Mouse (Mus musculus) heart, embryonic 13.5 days (tissue): ENCODE data around the gene Gpr153. TPM values are rescaled to one million over a fixed set of nuclear protein-coding genes. Genes with fewer than 3 reads are reported as not detected.
A peak's percentile ranks its signal among the peaks of the same experiment; 100 is the strongest.

Source experiments
- ATAC-seq: fragments of 200-750 bp; cut with Nextera tagmentation; 2 replicates; pipeline ENCODE4 v1.8.0; 2017; ENCODE audit warnings: moderate TSS enrichment; ENCODE audit not compliant: insufficient number of reproducible peaks, low FRiP score, low TSS enrichment; ENCODE audit errors: extremely low read depth
- H3K27ac ChIP-seq: fragments of 300-500 bp; sonication (generic); replicated peaks from 2 replicates; pipeline ENCODE4 v1.5.1; 2015; ENCODE audit warnings: moderate library complexity, mild to moderate bottlenecking, inconsistent platforms
- H3K27me3 ChIP-seq: fragments of 300-500 bp; sonication (generic); replicated peaks from 2 replicates; pipeline ENCODE4 v1.6.1; 2015; ENCODE audit warnings: mild to moderate bottlenecking, inconsistent platforms
- H3K36me3 ChIP-seq: fragments of 300-500 bp; sonication (generic); 2 replicates; pipeline ENCODE4 v1.6.1; 2015; ENCODE audit warnings: mild to moderate bottlenecking, inconsistent platforms
- H3K4me1 ChIP-seq: fragments of 300-500 bp; sonication (generic); 2 replicates; pipeline ENCODE4 v1.6.1; 2015; ENCODE audit warnings: inconsistent platforms
- H3K4me2 ChIP-seq: fragments of 300-500 bp; sonication (generic); 2 replicates; pipeline ENCODE4 v1.6.1; 2015; ENCODE audit warnings: inconsistent platforms, mild to moderate bottlenecking, moderate library complexity
- H3K4me3 ChIP-seq: fragments of 300-500 bp; sonication (generic); 2 replicates; pipeline ENCODE4 v1.5.1; 2015; ENCODE audit warnings: moderate library complexity, mild to moderate bottlenecking, inconsistent platforms
- H3K9ac ChIP-seq: fragments of 300-500 bp; sonication (generic); 2 replicates; pipeline ENCODE4 v1.6.1; 2015; ENCODE audit warnings: inconsistent platforms, mild to moderate bottlenecking, moderate library complexity
- H3K9me3 ChIP-seq: fragments of 300-500 bp; sonication (generic); 2 replicates; pipeline ENCODE4 v1.6.1; 2016; ENCODE audit warnings: inconsistent platforms
- whole genome bisulfite sequencing: fragments of 180-500 bp; shearing (Covaris S2); methylation state at CpG from one replicate; pipeline ENCODE4 v1.1.7; 2015; ENCODE audit warnings: mixed read lengths; 5-methylcytosine and 5-hydroxymethylcytosine counted together
- polyA plus RNA-seq: library from polyadenylated mRNA; unstranded; fragments of >200 nt; fragmentation: Nextera tagmentation; extraction: Ambion mirVana; gene quantifications from 2 replicates; pipeline ENCODE4 v1.2.1, GENCODE M21; 2015

Gpr153 gene
- polyA plus RNA-seq, 1 experiment from 2014 or later = 9.6 TPM

GRCm38 (mm10) chr4:152300375-152300774 is 26.3 kb downstream of the Gpr153 start:
- ATAC-seq = no peak
- no peak overlapping the region for H3K4me3 ChIP-seq
- WGBS = 88% methylated on average over 8 of the region's 8 CpGs
- no peaks in the 10 kb centered on the region for H3K27me3 ChIP-seq
- H3K9me3 ChIP-seq = no peaks in the 10 kb centered on the region
- H3K4me2 ChIP-seq = no peak overlapping the region
- H3K4me1 ChIP-seq = peaks cover 25% of the 10 kb centered on the region
- H3K36me3 ChIP-seq = peaks cover 60% of the 10 kb centered on the region
- no peak overlapping the region for H3K9ac ChIP-seq
- no peak overlapping the region for H3K27ac ChIP-seq

DNA sequence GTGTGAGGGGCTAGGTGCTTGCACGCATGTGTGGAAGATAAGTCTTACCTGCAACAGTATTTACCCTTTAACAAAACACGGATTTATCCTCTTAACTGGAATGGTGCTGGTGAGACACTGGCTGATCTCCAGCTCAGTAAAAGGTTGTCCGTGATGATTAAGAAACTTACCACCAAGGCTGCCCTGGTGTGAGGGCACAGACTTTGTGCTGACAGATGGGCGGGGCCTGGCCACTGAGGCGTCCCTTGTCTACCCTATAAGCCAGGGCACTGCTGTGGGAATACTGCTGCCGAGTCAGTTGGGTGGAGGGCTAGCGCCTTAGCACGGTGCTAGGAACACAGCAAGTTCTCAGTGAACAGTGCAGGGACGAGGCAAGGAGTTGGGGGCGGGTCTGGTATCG is 28.0 kb downstream of the Gpr153 start:
- Histone ChIP-seq H3K36me3 (peaks cover 75% of the 10 kb centered on the region), H3K4me1 (peaks cover 14% of the 10 kb centered on the region), H3K4me3 (no peak overlapping the region), H3K27ac (no peak overlapping the region), H3K27me3 (no peaks in the 10 kb centered on the region), H3K9ac (0 out of 2 replicates have a peak overlapping the region, but pooled peaks have one; percentile 19), H3K4me2 (no peak overlapping the region), H3K9me3 (no peaks in the 10 kb centered on the region)
- WGBS = 74% methylated on average over 11 of the region's 11 CpGs
- no peak for ATAC-seq

DNA sequence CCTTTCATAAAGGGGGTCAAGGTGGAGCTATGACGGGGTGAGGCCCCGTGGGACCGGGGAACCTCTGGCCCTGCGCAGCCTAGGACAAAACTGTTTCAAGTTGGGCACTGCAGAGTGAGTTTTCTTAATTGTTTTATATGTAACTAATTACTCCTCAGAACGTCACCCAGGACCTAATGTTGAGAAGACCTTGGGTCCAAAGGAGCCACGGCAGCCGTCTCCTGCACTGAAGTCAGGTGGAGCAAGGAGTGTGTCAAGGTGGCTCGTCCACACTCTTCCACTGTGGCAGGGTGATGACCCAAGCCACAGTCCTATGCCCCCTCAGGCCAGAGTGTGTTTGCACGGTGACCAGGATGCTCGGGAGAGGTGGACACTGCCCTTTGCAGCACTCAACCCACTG is 29.1 kb downstream of the Gpr153 start:
- peaks cover 87% of the 10 kb centered on the region for H3K36me3 ChIP-seq

DNA sequence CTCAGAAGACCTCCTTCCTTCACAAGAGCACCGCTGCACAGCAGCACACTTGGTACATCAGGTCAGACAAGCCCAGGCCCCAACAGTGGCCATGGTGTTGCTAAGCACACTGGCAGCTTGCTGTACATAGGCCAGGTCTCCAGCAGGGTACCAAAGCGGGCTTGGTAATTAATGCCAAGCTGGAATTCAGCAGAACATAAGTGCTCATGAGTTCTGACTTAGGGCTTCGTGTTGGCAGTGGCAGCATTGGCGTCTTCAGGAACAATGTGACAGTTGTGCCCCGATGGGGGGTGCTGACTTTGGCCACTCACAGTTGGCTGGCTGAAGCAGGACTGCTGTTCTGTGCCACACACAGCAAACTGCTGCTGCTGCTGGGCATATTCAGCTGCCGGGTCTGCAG is 30.7 kb downstream of the Gpr153 start:
- Histone ChIP-seq H3K4me1 (no peaks in the 10 kb centered on the region), H3K36me3 (peaks cover 98% of the 10 kb centered on the region)

More for the DNA sequence above, 29.1 kb downstream of the Gpr153 start:
- H3K4me1 ChIP-seq = peaks cover 9% of the 10 kb centered on the region
- no peaks in the 10 kb centered on the region for H3K9me3 ChIP-seq
- 90% methylated on average over 10 of the region's 10 CpGs for WGBS
- no peak overlapping the region for H3K4me2 ChIP-seq
- no peak overlapping the region for H3K27ac ChIP-seq
- H3K9ac ChIP-seq = no peak overlapping the region
- no peak overlapping the region for H3K4me3 ChIP-seq
- ATAC-seq = no peak
- no peaks in the 10 kb centered on the region for H3K27me3 ChIP-seq

DNA sequence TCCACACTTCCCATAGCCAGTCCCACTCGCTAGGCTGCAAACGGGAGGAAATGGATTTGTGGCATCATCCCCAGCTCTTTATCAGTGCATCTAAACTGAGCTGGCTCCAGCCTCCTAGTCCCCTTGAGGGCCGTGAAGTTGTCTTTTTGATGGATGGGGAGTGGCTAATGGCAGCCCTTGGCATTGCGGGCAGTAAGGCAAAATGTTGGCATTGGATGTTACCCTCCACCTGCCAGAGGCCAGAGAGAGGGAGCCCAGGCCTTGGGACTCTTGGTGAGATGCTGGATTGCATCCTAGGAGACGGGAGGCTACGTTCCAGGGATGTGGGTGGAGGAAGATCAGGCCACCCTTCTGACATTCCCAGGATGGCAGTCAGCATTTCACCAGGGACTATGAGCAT is 32.0 kb downstream of the Gpr153 start:
- peaks cover 12% of the 10 kb centered on the region for H3K27me3 ChIP-seq
- H3K9me3 ChIP-seq = no peaks in the 10 kb centered on the region
- no peak overlapping the region for H3K9ac ChIP-seq
- no peak for ATAC-seq
- H3K36me3 ChIP-seq = peaks cover 98% of the 10 kb centered on the region
- H3K4me2 ChIP-seq = no peak overlapping the region
- no peaks in the 10 kb centered on the region for H3K4me1 ChIP-seq
- WGBS = 73% methylated on average over 6 of the region's 6 CpGs
- H3K4me3 ChIP-seq = no peak overlapping the region
- H3K27ac ChIP-seq = no peak overlapping the region

More for the DNA sequence above, 30.7 kb downstream of the Gpr153 start:
- H3K27me3 ChIP-seq = no peaks in the 10 kb centered on the region
- no peak overlapping the region for H3K9ac ChIP-seq
- no peak overlapping the region for H3K4me3 ChIP-seq
- ATAC-seq = no peak
- H3K9me3 ChIP-seq = no peaks in the 10 kb centered on the region
- 89% methylated on average over 6 of the region's 6 CpGs for whole genome bisulfite sequencing
- no peak overlapping the region for H3K27ac ChIP-seq
- no peak overlapping the region for H3K4me2 ChIP-seq

DNA sequence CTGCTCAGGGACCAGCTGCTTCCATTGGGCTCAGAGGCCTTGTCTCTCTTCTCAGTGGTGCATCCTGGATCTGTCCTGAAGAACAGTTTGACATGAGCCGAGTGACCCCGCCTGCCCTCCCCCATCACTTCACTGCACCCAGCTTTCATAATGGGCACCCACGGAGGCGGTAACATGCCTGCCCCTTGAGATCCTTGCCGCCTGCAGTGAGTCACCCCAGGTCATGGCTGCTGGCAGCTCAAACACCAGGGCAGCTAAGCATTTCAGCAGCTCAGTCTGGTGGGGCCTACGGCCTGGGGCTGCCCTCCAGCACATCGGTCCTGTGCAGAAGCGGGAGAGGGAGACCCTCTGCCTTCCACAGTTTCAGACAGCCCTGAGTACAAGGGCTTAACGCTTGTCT is 33.5 kb downstream of the Gpr153 start:
- peaks cover 27% of the 10 kb centered on the region for H3K27me3 ChIP-seq
- H3K9me3 ChIP-seq = no peaks in the 10 kb centered on the region
- peaks cover 7% of the 10 kb centered on the region for H3K4me1 ChIP-seq
- 82% methylated on average over 9 of the region's 9 CpGs for WGBS
- H3K4me3 ChIP-seq = no peak overlapping the region
- ATAC-seq = no peak
- peaks cover 96% of the 10 kb centered on the region for H3K36me3 ChIP-seq
- no peak overlapping the region for H3K27ac ChIP-seq
- H3K9ac ChIP-seq = no peak overlapping the region
- no peak overlapping the region for H3K4me2 ChIP-seq

DNA sequence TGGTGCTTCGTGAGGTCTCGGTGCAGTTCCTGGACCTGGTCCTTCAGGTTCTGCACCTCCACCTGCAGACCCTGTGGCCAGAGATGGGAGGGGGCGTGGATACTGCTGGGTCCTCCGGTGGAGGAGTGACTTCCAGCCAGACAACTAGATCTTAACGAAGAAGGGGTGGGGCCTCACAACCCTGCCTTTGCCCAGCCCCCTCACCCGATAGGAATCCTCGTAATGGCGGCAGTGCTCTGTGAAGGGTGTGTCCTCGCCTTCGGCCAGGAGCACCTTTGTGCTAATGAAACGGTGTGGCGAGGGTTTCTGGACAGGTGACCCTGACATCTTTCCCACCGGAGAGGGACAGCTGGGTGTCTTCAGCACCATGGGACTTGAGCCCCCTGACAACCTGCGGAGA is 38.2 kb downstream of the Gpr153 start:
- peaks cover 56% of the 10 kb centered on the region for H3K36me3 ChIP-seq
- H3K27me3 ChIP-seq = peaks cover 71% of the 10 kb centered on the region
- no peaks in the 10 kb centered on the region for H3K9me3 ChIP-seq
- ATAC-seq = no peak
- peaks cover 47% of the 10 kb centered on the region for H3K4me1 ChIP-seq
- 22% methylated on average over 14 of the region's 14 CpGs for WGBS
- H3K4me2 ChIP-seq = peak overlapping the region; percentile 74
- peak overlapping the region; percentile 47; the same call in 1 of the 2 replicates for H3K4me3 ChIP-seq
- no peak overlapping the region for H3K9ac ChIP-seq
- H3K27ac ChIP-seq = no peak overlapping the region

- 2% methylated on average over 29 of the region's 29 CpGs for WGBS
- Histone ChIP-seq H3K4me2 (peak overlapping the region; percentile 74), H3K4me3 (peak overlapping the region; percentile 47), H3K27me3 (peaks cover 74% of the 10 kb centered on the region), H3K27ac (no peak overlapping the region), H3K36me3 (peaks cover 45% of the 10 kb centered on the region), H3K4me1 (peaks cover 51% of the 10 kb centered on the region), H3K9ac (peak overlapping the region; percentile 71), H3K9me3 (no peaks in the 10 kb centered on the region)
- no peak for ATAC-seq
These were observed 39.2 kb downstream of the Gpr153 start for GRCm38 (mm10) chr4:152313211-152313632.

GRCm38 (mm10) chr4:152313934-152314333 is 39.9 kb downstream of the Gpr153 start:
- H3K9me3 ChIP-seq = no peaks in the 10 kb centered on the region
- peaks cover 77% of the 10 kb centered on the region for H3K27me3 ChIP-seq
- ATAC-seq = no peak
- H3K9ac ChIP-seq = no peak overlapping the region; the same call in 1 of the 2 replicates
- peaks cover 58% of the 10 kb centered on the region for H3K4me1 ChIP-seq
- no peak overlapping the region for H3K4me3 ChIP-seq
- peaks cover 38% of the 10 kb centered on the region for H3K36me3 ChIP-seq
- no peak overlapping the region for H3K27ac ChIP-seq
- peak overlapping the region; percentile 74 for H3K4me2 ChIP-seq

DNA sequence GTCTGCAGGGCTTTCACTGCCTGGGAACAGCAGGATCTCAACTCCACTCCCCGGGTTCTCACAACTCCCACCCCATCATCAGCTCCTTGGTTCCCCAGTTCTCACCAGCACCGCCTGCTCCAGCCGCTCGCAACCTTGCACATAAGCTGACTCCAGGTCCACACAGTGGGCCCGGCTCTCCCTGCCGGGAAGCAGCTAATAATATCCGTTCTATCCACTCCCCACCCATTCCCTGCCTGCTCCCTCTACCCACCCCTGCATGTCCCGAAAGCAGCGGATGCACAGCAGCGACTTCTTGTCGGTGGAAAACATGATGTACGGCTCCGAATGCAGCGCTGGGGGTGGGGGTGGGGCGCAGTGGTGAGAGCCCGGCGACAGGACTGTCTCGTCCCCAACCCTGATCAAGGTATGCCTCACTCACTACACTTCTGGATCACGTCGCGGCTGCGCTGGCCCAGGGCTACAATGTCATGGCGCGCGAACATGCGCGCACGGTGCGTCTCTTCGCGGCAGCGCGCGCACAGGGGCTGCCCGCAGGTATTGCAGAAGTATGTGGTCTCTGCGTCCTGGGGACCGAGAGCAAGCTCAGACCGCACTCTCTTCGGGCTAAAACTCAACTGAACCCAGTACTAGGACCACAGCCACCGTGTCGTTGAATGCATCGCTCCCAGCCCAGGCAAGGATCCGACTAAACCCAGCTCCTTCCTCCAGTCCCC is 41.6 kb downstream of the Gpr153 start:
- H3K4me1 ChIP-seq = peaks cover 59% of the 10 kb centered on the region

GRCm38 (mm10) chr4:152317631-152318033 is 43.6 kb downstream of the Gpr153 start:
- Histone ChIP-seq H3K9ac (peak overlapping the region; percentile 81), H3K9me3 (no peaks in the 10 kb centered on the region), H3K27me3 (peaks cover 49% of the 10 kb centered on the region), H3K4me2 (peak overlapping the region; percentile 80), H3K4me3 (peak overlapping the region; percentile 56), H3K4me1 (peaks cover 52% of the 10 kb centered on the region), H3K36me3 (0 out of 2 replicates have a peak, but pooled peaks cover 3% of the 10 kb centered on the region), H3K27ac (peak overlapping the region; percentile 98)
- 36% methylated on average over 6 of the region's 6 CpGs for WGBS
- ATAC-seq = no peak; the same call in 1 of the 2 replicates

More for the DNA sequence above, 41.6 kb downstream of the Gpr153 start:
- ATAC-seq = no peak
- H3K9ac ChIP-seq = peak overlapping the region; percentile 68
- H3K36me3 ChIP-seq = peaks cover 21% of the 10 kb centered on the region
- peaks cover 68% of the 10 kb centered on the region for H3K27me3 ChIP-seq
- H3K4me3 ChIP-seq = peak overlapping the region; percentile 56
- WGBS = 2% methylated on average over 43 of the region's 43 CpGs
- peak overlapping the region; percentile 80 for H3K4me2 ChIP-seq
- no peaks in the 10 kb centered on the region for H3K9me3 ChIP-seq
- 0 out of 2 replicates have a peak overlapping the region, but pooled peaks have one; percentile 12 for H3K27ac ChIP-seq
